Mouse (Mus musculus) hindbrain, embryonic 14.5 days (tissue): Measurements from ENCODE around the gene Ina. TPM values are rescaled to one million over a fixed set of nuclear protein-coding genes. Genes with fewer than 3 reads are reported as not detected.

Source experiments
- ATAC-seq: fragments of 200-750 bp; cut with Nextera tagmentation; 2 replicates; pipeline ENCODE4 v1.8.0; 2017; ENCODE audit warnings: moderate number of reproducible peaks, mild to moderate bottlenecking, moderate TSS enrichment, moderate library complexity; ENCODE audit not compliant: low FRiP score
- DNase-seq: peaks from one replicate; pipeline ENCODE4 v3.0.0-alpha.2; 2015; ENCODE audit warnings: low spot score
- H3K27ac ChIP-seq: fragments of 300-500 bp; sonication (generic); 2 replicates; pipeline ENCODE4 v1.5.1; 2014; ENCODE audit warnings: mild to moderate bottlenecking, moderate library complexity
- H3K27me3 ChIP-seq: fragments of 300-500 bp; sonication (generic); 2 replicates; pipeline ENCODE4 v1.6.1; 2014; ENCODE audit warnings: mild to moderate bottlenecking, low read length, mixed read lengths; ENCODE audit not compliant: control insufficient read depth, insufficient read depth
- H3K36me3 ChIP-seq: fragments of 300-500 bp; sonication (generic); replicated peaks from 2 replicates; pipeline ENCODE4 v1.6.1; 2014; ENCODE audit not compliant: control insufficient read depth, insufficient read depth
- H3K4me1 ChIP-seq: fragments of 300-500 bp; sonication (generic); replicated peaks from 2 replicates; pipeline ENCODE4 v1.6.1; 2014; ENCODE audit warnings: antibody characterized with exemption, low read length, mixed read lengths; ENCODE audit not compliant: control insufficient read depth, insufficient read depth
- H3K4me2 ChIP-seq: fragments of 300-500 bp; sonication (generic); replicated peaks from 2 replicates; pipeline ENCODE4 v1.6.1; 2014; ENCODE audit warnings: mild to moderate bottlenecking, moderate library complexity
- H3K4me3 ChIP-seq: fragments of 300-500 bp; sonication (generic); replicated peaks from 2 replicates; pipeline ENCODE4 v1.5.1; 2014; ENCODE audit warnings: mild to moderate bottlenecking, low read length
- H3K9ac ChIP-seq: fragments of 300-500 bp; sonication (generic); 2 replicates; pipeline ENCODE4 v1.6.1; 2014
- H3K9me3 ChIP-seq: fragments of 300-500 bp; sonication (generic); 2 replicates; pipeline ENCODE4 v1.6.1; 2016; ENCODE audit warnings: low read length; ENCODE audit not compliant: control insufficient read depth
- WGBS: fragments of 180-500 bp; shearing (Covaris S2); extraction: QIAGEN DNeasy Blood & Tissue Kit; methylation state at CpG from one replicate; pipeline ENCODE4 v1.1.7; 2014; 5-methylcytosine and 5-hydroxymethylcytosine counted together
- polyA plus RNA-seq: library from polyadenylated mRNA; unstranded; fragments of >200 nt; fragmentation: Nextera tagmentation; extraction: Ambion mirVana; gene quantifications from 2 replicates; pipeline ENCODE4 v1.2.1, GENCODE M21; 2014

Ina gene
- polyA plus RNA-seq, 1 experiment from 2014 or later: 616 TPM

- Histone ChIP-seq H3K4me2 (peak overlapping the region; percentile 83), H3K9ac (peak overlapping the region; percentile 92), H3K36me3 (peaks cover 36% of the 10 kb centered on the region), H3K9me3 (no peaks in the 10 kb centered on the region), H3K4me1 (peaks cover 14% of the 10 kb centered on the region), H3K27me3 (peaks cover 10% of the 10 kb centered on the region), H3K4me3 (peak overlapping the region; percentile 89), H3K27ac (peak overlapping the region; percentile 97)
- DNase-seq (peak; percentile 28), ATAC-seq (no peak)
- 11% methylated on average over 2 of the region's 2 CpGs for WGBS
These were observed 3.8 kb downstream of the Ina start for GRCm38 (mm10) chr19:47018330-47018729.

DNA sequence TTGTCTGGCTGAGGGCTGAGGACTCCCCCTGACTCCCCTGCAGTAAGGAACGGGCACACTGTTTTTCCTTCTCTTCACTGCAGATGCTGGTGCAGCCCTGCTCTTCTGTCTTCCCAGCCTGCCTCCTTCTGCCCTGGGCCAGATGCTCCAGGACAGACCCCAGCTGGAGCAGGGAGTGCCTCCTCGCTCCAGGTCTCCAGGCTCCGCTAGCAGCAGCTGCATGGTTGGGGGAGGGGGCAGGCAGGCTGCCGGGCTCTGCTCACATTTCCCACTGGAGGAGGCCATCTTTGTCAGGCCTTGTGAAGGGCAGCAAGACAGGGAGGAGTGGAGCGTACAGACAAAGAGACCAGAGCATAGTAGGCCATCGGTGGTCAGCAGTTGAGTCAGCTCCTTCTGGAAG, 4.8 kb downstream of the Ina start:
- H3K4me2 ChIP-seq: peak overlapping the region; percentile 83
- DNase-seq: peak; percentile 56
- 5% methylated on average over 6 of the region's 6 CpGs for WGBS

DNA sequence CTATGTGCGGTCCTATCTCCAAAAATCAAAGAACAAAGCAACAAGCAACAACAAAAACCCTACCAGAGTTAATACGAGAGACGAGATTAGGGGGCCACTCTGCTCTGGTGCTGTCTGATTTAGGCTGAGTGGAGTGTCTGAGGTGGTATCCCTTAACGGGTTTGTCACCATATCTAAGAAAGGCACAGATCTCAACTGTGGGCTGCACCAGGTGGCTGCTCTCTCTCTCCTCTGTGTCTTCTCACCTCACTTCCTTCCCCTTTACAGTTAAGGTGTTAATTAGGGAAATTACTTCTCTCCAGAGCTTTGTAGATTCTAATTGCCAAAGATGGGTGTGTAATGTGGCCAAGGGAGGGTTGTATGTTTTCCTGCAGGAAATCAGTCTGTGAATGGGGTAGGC, 8.2 kb downstream of the Ina start:
- 92% methylated on average over 4 of the region's 4 CpGs for WGBS
- no peak overlapping the region for H3K27ac ChIP-seq
- H3K27me3 ChIP-seq: no peaks in the 10 kb centered on the region
- peaks cover 14% of the 10 kb centered on the region for H3K4me1 ChIP-seq
- H3K36me3 ChIP-seq: peaks cover 73% of the 10 kb centered on the region
- no peak for ATAC-seq
- H3K4me2 ChIP-seq: no peak overlapping the region
- no peak overlapping the region for H3K9ac ChIP-seq
- no peak overlapping the region for H3K4me3 ChIP-seq
- no peaks in the 10 kb centered on the region for H3K9me3 ChIP-seq
- no peak for DNase-seq

More for the DNA sequence above, 4.8 kb downstream of the Ina start:
- ATAC-seq: peak; percentile 28; the same call in 1 of the 2 replicates
- Histone ChIP-seq H3K36me3 (peaks cover 46% of the 10 kb centered on the region), H3K27ac (peak overlapping the region; percentile 97), H3K9me3 (no peaks in the 10 kb centered on the region), H3K27me3 (peaks cover 10% of the 10 kb centered on the region), H3K9ac (peak overlapping the region; percentile 92), H3K4me1 (peaks cover 14% of the 10 kb centered on the region), H3K4me3 (peak overlapping the region; percentile 89)

DNA sequence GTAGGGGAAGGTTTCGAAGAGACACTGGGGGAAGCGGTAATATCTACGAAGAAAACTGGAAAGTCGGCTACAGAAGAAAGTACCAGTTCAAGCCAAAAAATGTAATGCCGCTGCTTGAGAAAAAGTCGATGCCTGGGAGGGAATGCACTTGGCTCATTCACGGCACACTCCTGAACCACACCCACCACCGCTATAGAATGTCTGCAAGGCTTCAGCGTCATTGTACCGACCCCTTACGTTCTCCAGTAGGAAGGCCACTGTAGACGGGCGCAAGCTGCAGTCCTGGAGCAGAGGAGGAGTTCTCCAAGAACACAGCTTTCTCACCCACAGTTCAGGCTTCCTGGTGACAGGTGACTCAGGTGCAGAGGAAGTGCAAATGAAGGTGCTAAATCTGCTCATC, 9.0 kb downstream of the Ina start:
- H3K4me2 ChIP-seq: no peak overlapping the region
- no peak overlapping the region for H3K4me3 ChIP-seq

GRCm38 (mm10) chr19:47024954-47025353, 10.5 kb downstream of the Ina start:
- no peaks in the 10 kb centered on the region for H3K9me3 ChIP-seq
- H3K4me1 ChIP-seq: peaks cover 15% of the 10 kb centered on the region
- 83% methylated on average over 10 of the region's 10 CpGs for WGBS
- ATAC-seq (no peak), DNase-seq (no peak)
- H3K4me2 ChIP-seq: no peak overlapping the region
- no peak overlapping the region for H3K4me3 ChIP-seq
- no peak overlapping the region for H3K9ac ChIP-seq
- H3K27me3 ChIP-seq: no peaks in the 10 kb centered on the region
- H3K27ac ChIP-seq: no peak overlapping the region
- peaks cover 71% of the 10 kb centered on the region for H3K36me3 ChIP-seq

More for the DNA sequence above, 9.0 kb downstream of the Ina start:
- no peak for ATAC-seq
- H3K27ac ChIP-seq: no peak overlapping the region
- peaks cover 14% of the 10 kb centered on the region for H3K4me1 ChIP-seq
- peaks cover 73% of the 10 kb centered on the region for H3K36me3 ChIP-seq
- WGBS: 92% methylated on average over 13 of the region's 13 CpGs
- no peaks in the 10 kb centered on the region for H3K9me3 ChIP-seq
- no peaks in the 10 kb centered on the region for H3K27me3 ChIP-seq
- no peak overlapping the region for H3K9ac ChIP-seq
- no peak for DNase-seq

DNA sequence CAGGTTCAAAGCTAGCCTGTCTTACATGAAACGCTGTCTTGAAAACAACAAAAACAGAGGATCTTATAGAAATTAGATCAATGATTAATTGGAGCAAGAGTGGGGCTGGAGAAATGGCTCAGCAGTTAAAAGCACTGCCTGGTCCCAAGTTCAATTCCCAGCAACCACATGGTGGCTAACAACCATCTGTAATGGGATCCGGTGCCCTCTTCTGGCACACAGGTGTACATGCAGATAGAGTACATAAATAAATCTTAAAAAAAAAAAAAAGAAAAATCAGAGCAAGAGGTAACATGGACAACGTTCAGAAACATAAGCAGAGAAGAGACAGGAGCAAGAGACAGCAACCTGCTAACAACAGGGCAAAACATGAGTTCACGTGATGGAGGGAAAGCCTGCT, 12.0 kb downstream of the Ina start:
- H3K27me3 ChIP-seq: no peaks in the 10 kb centered on the region
- H3K9ac ChIP-seq: no peak overlapping the region
- H3K9me3 ChIP-seq: no peaks in the 10 kb centered on the region
- ATAC-seq: no peak
- peaks cover 55% of the 10 kb centered on the region for H3K36me3 ChIP-seq
- 79% methylated on average over 4 of the region's 4 CpGs for WGBS
- no peak for DNase-seq
- 0 out of 2 replicates have a peak, but pooled peaks cover 3% of the 10 kb centered on the region for H3K4me1 ChIP-seq
- no peak overlapping the region for H3K4me3 ChIP-seq
- H3K4me2 ChIP-seq: no peak overlapping the region
- H3K27ac ChIP-seq: no peak overlapping the region

GRCm38 (mm10) chr19:47029796-47030195, 15.3 kb downstream of the Ina start:
- ATAC-seq (no peak), DNase-seq (no peak)
- peaks cover 43% of the 10 kb centered on the region for H3K36me3 ChIP-seq
- 39% methylated on average over 9 of the region's 9 CpGs for WGBS
- peak overlapping the region; percentile 77 for H3K27ac ChIP-seq
- no peaks in the 10 kb centered on the region for H3K9me3 ChIP-seq
- 0 out of 2 replicates have a peak overlapping the region, but pooled peaks have one; percentile 9 for H3K9ac ChIP-seq
- no peak overlapping the region for H3K4me3 ChIP-seq
- H3K4me2 ChIP-seq: no peak overlapping the region
- H3K27me3 ChIP-seq: no peaks in the 10 kb centered on the region
- H3K4me1 ChIP-seq: 0 out of 2 replicates have a peak, but pooled peaks cover 3% of the 10 kb centered on the region

DNA sequence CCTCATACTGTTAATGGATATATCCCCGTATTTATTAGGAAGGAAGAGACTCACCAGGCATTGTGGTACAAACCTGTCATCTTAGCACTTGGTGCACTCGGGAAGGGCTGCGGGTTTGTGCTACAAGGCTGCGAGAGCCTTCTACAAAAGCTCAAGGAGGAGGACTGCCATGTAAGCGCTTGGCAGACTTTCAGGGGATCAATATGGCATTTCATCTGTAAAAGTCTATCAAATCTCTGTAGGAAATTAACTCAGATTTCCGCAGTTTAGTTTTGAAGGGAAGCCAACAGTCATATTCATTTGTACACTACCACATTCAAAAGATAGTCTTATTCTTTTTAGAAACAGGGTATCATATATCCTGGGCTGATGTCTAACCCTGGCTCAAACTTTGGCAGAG, 17.3 kb downstream of the Ina start:
- Histone ChIP-seq H3K27me3 (no peaks in the 10 kb centered on the region), H3K4me2 (no peak overlapping the region), H3K9ac (no peak overlapping the region), H3K27ac (no peak overlapping the region), H3K4me3 (no peak overlapping the region), H3K4me1 (0 out of 2 replicates have a peak, but pooled peaks cover 3% of the 10 kb centered on the region), H3K9me3 (no peaks in the 10 kb centered on the region), H3K36me3 (peaks cover 38% of the 10 kb centered on the region)
- no peak for DNase-seq
- WGBS: 90% methylated on average over 6 of the region's 6 CpGs
- ATAC-seq: no peak

GRCm38 (mm10) chr19:47034916-47035315, 20.4 kb downstream of the Ina start:
- Histone ChIP-seq H3K4me3 (no peak overlapping the region), H3K4me1 (0 out of 2 replicates have a peak, but pooled peaks cover under 1% of the 10 kb centered on the region), H3K9ac (no peak overlapping the region), H3K36me3 (peaks cover 66% of the 10 kb centered on the region), H3K27ac (no peak overlapping the region), H3K4me2 (no peak overlapping the region), H3K27me3 (no peaks in the 10 kb centered on the region), H3K9me3 (no peaks in the 10 kb centered on the region)
- no peak for DNase-seq
- no peak for ATAC-seq
- 94% methylated on average over 4 of the region's 4 CpGs for WGBS

DNA sequence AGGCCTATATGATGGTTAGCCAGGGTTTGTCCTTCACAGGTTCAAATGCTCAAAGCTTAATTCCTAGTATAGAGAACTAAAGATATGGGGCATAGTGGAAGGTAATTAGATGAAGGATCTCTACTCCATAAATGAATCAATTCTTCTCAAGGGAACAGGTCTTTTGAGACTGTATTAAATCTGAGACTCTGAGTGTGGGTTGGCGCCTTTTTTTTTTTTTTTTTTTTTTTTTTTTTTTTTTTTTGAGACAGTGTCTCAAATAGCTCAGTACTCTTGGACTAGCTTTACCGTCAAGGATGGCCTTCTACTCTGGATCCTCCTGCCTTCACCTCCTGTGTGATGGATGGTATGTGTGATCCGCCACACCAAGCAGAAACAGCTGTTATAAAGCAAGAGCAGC, 22.1 kb downstream of the Ina start:
- H3K36me3 ChIP-seq: peaks cover 83% of the 10 kb centered on the region
- DNase-seq: no peak
- H3K27me3 ChIP-seq: no peaks in the 10 kb centered on the region
- H3K9me3 ChIP-seq: no peaks in the 10 kb centered on the region
- 88% methylated on average over 3 of the region's 3 CpGs for WGBS
- no peak overlapping the region for H3K4me2 ChIP-seq
- no peak for ATAC-seq
- no peak overlapping the region for H3K9ac ChIP-seq
- H3K4me1 ChIP-seq: no peaks in the 10 kb centered on the region
- H3K4me3 ChIP-seq: no peak overlapping the region
- no peak overlapping the region for H3K27ac ChIP-seq
